Mouse (Mus musculus) erythroblast, adult 5-6 weeks (primary cell): ENCODE results near the gene Gabrr1. TPM values are rescaled to one million over a fixed set of nuclear protein-coding genes. Genes with fewer than 3 reads are reported as not detected.
"Not testable (repeated sequence)": the region's sequence is repeated elsewhere in the genome, so short reads cannot be mapped to it uniquely, and the experiment has no call there.

Experiments used
- ATAC-seq: replicated peaks from 2 replicates; pipeline ENCODE4 v1.8.0; 2016; ENCODE audit warnings: moderate number of reproducible peaks, mild to moderate bottlenecking, moderate TSS enrichment, inconsistent platforms; ENCODE audit not compliant: poor library complexity, low FRiP score, severe bottlenecking
- total RNA-seq, 2 experiments: library from RNA; stranded (forward) in 1 of 2; stranded (reverse) in 1 of 2; fragments of 150-400 nt in 1 of 2; fragments of 200-764, 138-1000 nt in 1 of 2; gene quantifications; 2 replicates each; pipeline versions ENCODE4 v1.2.3 to v1.2.4; 2015 to 2017; ENCODE audit warnings: low replicate concordance in 2 of 2

The Gabrr1 gene
- total RNA-seq (2015; ENCODE audit: low replicate concordance), result not detected in 2 replicates
- not detected in 2 replicates for total RNA-seq (2017; ENCODE audit: low replicate concordance)

DNA sequence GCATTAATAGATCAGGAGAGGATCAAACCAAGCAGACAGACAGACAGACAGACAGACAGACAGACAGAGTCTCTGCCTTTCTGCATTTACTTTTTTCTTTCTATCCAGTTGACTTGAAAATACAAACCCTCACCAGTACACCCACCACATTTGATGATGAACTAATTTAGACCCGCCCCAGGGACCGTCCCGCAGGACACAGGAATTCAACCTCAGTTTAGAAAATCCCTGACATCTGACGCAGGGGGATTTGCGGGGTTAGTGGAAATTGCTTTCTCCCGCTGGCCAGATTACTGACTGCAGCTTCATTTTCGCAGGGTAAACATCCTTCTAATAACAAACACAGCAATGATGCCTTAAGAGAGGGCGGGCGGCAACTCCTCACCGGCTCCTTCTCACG lies at the start of gene Gabrr1:
Gene Gabrr1, plus strand, starts transcription at position 301 of the 400 bp plus-strand sequence.
- no peak for ATAC-seq

DNA sequence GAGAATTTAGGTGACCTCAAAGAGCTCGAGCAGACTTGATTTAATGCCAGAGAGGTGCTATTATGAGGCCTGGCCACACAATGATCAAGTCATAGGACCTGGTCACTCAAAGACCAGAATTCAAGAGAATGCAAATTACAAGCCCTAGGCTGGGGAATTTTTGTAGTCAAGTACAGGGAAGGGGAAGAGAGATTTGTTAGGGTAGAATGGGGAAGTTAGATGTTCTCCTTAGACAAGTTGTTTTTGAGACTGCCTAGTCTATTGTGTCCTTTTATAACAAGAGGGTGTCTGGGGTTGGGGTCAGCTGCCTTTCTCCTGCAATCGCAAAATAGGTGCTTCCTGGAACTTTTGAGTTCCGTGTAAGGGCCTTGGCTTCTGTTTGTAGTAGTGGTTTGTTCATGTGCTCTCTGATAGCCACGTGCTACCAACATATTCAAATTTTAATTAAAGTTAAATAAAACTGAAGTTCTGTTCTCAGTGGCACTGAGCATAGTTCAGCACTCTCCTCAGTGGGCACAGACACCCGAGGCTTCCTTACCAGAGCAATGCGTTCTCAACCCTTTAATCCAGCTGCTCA lies 33.1 kb upstream of the Gabrr1 start:
- no peak for ATAC-seq

DNA sequence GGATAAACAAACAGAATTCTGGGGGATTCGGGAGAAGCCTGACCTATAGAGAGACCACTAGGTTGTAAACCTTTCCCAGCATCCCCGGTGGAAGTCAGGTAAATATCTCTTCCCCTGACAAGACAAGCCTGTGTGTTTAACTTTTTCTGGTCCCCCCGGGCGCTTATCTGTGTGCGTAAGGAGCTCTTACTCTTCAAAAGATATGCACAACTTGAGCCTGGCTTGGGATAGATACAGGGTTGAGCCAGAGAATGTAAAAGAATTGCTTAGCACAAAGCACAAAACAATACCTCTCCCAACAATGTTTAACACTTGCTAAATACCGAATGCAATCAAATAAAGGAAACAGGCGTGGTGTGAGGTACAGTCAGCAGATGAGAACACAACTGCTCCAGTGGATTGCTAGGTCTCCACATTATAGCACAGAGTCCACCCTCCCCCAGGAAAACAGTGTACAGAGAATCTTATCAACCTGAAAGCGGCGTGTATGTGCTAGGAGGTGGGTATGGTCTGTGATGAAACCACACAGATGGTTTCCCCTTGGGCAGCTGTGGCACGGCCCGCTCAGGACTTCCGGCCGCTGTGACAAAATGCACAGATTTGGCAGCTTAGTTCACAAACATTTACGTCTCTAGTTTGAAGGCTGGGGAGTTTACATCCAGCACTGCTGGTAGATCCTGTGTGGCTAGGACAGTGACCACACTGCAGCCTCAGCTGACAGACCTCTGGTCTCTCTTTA lies 22.4 kb upstream of the Gabrr1 start:
- no peak for ATAC-seq

DNA sequence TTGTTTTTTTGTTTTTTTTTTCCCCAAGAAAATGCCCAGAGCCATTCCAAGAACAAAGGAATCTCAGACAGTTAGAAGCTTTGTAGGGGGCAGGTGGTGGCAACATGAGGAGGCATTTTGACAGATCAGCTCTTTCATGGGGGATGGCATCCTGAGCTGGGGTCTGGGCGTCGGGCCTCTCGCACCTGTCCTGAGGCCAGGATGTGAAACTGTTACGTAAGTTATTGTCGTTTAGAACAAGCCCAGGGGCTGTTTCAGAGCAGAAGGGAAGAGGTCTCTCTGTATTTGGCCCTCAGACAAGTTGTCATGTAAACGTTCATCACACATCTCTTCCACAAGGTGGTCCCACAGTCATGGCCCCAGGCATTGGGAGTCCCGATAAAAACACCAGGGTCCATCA lies 21.5 kb upstream of the Gabrr1 start:
- ATAC-seq, result no peak

DNA sequence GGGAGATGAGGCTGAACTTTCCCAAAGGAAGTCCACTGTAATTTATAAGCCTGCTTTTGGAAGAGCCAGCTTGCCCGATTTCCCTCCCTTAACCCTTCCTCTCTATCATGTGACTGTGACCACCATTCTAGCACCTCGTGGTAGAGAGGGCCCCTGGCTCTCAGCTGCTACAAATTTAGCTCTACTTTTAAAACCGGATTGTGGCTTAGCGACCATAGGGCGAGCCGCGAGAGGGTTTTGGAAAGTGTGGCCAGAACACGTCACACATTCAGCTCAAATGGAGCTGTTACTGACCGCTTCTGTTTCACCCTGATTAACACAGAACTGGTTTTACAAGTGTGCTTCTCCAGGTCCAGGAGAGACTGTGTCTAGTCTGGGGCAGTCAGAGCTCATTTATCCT lies 21.0 kb upstream of the Gabrr1 start:
- ATAC-seq, result no peak

DNA sequence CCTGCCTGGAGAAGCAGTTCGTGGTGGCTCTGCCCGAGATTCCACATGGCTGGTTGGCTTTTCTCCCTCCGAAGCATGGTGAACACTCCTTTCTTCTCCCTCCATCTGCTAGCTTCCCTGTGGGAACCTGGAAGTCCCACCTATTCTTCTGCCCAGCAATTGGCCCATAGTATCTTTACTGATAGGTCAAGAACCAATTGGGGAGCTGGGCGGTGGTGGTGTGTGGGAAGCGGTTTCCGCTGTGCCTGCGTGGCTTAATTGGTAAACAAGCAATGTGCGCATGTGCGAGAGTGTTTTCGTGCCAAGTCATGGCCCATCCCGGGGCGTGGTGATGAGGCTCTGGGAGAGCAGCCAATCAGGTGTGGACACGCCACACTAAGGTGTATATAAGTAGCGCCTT lies 19.5 kb upstream of the Gabrr1 start:
- not testable (repeated sequence) for ATAC-seq

DNA sequence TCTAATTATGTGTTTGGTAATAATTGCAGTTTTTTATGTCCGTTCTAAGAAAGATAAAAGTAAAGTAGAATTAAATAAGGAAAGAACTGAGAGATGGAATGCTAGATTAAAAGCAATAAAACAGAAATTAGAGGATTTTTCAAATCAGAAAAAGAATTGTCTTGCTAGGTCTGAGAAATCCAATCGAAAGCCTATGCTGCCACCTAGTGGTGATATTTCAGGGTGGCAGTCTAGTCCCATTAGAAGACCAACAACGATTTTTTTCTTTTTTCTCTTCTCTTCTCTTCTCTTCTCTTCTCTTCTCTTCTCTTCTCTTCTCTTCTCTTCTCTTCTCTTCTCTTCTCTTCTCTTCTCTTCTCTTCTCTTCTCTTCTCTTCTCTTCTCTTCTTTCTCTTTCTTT lies 13.2 kb upstream of the Gabrr1 start:
- not testable (repeated sequence) for ATAC-seq

DNA sequence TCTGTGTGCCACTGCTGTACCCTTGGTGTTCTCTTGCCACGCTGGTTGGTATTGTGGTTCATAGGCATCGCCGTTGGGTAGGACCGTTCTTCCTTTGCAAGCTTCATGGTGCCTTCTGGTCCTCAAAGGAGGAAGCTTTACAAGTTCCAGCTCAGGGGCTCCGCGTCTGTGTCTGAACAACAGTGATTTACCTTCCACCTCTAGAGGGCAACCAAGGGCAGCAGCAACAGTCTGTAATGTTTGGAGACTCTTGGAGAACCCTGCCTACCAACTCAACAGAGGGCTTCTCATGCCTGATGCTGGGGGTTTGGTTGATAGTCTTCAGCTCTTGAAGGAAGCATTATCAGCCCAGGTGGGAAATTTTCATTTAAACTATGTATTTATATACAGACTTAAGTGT lies 7.8 kb upstream of the Gabrr1 start:
- 0 out of 2 replicates have a peak, but pooled peaks have one; percentile 39 for ATAC-seq

DNA sequence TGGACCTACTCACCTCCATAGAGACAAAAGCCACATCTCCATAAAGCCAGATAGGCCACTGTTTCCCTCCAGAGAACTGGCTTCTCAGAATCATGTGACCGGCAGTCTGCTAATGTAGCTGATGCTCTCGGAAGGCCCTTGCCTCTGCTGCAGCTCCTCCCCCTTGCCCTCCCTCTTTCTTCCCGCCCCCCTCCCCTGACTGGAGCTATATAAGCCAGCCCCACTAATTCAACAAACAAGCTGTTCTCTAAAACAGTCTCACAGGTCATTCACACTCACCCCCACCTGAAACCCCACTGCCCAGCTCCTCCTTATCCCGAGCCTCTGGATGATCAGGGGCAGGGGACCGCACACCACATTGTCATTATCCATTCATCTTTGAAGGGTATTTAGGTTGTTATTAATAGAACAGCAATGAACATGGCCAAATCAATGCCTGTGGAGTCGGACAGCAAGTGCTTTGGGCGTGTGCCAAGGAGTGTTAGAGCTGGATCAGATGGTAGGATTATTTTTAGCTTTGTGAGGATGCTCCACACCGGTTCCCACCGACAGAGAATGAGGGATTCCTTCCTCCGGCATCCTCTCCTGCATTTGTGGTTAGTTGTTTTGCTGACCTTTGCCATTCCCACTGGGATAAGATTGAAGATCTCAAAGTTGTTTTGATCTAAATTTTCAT lies 6.8 kb upstream of the Gabrr1 start:
- ATAC-seq, result no peak

DNA sequence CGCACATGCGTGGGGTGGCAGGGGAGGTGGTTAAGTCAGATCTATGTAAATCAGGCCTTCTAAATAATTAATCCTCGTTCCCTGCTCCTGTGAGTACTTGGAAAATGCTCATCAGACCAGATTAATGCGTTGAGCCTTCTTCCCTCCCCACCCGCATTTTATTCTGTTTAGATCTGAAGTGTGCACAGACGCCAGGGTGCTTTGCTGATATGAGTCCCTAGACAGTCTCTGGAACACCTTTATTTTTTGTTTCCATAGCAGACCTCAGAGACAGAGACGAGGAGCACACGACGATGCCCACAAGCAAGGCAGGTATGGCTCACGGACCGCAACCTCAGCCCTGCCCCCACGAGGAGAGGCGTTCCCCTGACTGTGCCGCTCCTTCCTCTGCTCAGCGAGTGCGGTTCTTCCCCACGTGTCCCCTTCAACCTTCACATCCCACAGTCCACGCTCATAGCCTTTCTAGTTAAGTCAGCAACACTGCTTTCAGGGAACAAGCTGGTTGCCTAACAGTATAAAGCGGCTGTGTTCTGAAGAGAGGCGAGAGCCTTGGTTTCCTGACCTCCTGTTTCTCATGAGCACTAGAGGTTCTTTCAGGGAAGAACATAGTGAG lies 14.5 kb downstream of the Gabrr1 start:
- no peak for ATAC-seq

DNA sequence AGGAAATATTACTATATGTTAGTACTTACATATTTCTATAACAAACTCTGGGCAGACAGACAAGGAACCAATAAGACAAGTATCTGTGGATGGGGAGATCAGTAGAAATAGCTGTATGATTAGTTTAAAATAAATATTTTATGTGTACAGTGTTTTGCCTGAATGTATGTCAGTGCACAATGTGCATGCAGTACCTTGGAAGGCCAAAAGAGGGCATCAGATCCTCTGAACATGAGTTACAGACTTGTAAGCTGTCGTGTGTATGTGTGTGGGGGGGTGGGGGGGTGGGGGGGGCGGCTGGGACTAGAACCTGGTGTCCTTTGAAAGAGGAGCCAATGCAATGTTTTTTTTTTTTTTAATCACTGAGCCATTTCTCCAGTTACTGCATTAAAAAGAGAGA lies 15.5 kb downstream of the Gabrr1 start:
- no peak for ATAC-seq

DNA sequence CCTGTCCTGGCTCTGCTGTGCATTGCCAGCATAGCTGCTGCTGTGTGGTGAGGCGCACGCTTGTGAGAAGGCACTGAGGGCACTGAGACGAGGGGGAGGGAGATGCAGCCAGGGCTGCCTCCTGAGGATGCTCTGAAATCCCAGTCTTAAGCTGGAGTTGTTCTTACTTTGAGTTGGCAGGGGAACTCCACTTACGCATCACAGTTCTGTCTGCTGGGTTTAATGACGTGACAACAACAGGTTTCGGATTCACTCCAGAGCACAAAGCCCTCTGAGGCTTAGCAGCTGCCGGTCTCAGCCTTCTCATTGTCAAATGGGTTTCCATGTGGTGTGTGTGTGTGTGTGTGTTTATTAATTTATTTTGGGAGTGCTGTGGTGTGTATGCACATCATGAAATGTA lies 16.8 kb downstream of the Gabrr1 start:
- no peak for ATAC-seq

DNA sequence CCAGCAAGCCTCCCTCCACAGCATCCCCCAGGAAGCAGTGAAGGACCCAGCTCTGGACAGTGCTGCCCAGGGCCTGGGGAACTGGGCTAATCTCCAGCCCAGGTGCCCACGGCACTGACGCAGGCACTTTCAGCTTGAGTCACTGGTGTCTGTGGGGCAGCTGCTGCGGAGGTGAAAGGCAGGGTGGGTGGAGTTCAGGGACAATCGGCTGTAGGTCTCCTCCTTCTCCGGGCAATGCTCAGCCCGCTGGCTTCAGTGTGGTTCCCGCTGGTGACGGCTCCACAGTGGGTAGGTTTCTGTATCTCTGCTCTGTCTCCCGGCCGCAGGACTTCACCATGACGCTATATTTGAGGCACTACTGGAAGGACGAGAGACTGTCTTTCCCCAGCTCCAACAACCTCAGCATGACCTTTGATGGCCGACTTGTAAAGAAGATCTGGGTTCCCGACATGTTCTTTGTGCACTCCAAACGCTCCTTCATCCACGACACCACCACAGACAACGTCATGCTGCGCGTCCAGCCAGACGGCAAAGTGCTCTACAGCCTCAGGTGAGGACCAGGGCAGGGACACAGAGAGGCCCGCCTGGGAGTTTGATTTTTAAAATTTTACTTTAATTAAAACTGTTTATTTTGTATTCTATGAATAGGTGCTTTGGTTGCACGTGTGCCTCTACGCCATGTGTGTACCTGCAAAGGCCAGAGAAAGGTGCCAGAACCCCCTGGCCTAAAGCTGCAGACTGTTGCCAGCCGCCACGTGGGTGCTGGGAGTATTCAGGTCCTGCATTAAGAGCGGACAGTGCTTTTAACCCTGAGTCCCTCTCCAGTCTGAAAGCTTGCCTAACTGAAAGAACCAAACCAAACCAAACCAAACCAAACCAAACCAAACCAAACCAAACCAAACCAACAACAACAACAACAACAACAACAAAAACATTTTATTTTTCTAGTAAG lies 20.0 kb downstream of the Gabrr1 start:
- ATAC-seq, result no peak

DNA sequence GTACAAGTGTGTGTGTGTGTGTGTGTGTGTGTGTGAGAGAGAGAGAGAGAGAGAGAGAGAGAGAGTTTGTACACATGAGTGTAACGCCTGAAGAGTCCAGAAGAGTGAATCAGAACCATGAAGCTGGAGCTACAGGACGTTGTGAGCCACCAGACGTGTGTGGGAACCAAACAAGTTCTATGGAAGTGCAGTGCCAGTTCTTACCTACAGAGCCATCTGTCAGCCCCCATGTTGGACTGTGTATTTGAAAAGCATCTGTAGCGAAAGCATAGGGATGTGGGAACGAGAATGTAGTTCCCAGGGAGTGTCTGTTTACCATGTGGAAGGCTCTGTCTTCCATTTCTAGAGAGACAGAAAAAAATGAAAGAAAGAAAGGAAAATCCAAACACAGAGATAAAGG lies 51.2 kb downstream of the Gabrr1 start:
- no peak for ATAC-seq

DNA sequence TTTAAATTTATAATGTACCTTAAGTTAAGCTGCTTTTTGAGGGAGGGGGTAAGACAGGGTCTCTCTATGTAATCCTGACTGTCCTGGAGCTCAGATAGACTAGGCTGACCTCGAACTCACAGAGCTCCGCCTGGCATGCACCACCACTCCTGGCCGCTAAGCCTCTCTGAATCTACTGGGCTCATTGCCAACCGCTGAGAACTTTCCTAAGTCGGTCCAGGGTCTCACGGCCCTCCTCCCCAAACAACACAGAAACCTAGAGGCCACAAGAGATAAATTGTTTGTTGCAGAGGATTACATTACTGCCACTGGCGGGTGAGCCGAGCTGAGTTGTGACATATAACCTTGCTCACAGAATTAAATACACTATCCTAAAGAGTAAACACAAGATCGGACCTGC lies 55.8 kb downstream of the Gabrr1 start:
- 0 out of 2 replicates have a peak, but pooled peaks have one; percentile 50 for ATAC-seq

DNA sequence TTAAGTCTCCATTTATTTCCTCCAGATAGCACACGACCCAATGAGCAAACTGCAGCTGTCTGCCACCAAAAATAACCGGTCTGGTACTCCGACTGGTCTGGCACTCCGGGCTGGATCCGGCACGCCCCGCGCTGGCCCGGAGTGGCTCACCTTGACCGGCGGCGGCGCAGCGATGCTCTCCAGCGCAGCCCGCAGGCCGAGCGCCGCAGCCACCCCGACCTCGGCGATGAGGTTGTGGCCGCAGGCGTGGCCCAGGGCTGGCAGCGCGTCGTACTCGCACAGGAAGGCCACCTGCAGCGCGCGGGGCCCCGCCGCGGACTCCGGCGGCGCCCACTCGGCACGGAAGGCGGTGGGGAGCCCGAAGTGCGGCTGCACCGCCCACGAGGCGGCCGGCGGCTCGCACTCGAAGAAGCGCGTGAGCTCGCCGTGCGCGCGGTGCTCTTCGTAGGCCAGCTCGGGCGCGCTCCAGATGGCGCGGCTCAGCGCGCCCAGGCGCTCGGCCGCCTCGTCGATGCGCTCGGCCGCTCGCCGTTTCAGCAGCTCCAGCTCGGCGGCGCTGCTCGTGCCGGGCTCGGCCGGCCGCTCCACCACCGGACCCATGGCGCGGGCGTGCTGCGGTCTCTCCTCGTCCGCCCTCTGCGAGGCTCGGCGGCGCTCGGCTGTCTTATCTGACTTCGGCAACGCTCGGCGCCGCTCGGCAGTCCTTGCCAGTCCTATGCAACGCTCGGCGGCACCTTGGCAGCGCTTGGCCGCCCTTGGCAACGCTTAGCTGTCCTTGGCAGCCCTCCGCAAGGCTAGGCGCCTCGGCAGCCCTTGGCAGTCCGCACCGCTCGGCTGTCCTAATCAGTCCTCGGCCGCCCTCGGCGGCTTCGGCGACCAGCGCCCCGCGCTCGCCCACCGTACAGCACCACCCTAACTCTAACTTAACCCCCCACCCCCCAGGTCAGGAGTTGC lies 56.7 kb downstream of the Gabrr1 start:
- ATAC-seq, result peak; percentile 78

DNA sequence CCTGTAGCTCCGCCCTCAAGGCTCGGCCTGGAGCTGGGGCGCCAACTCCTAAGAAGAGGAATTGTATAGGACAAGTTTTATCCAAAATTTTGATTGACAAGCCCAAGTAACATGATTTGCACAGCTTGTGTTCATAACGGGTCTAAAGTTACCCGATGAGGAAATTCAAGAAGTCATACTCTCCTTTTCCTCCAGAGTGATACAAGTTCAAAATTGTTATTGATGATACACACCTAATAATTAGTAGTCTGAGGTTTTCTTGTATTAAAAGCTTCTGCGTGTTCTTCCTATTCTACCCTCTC lies 57.4 kb downstream of the Gabrr1 start, which contains the start of gene Pm20d2:
Gene Pm20d2, minus strand, starts transcription at position 3 of the 302 bp plus-strand sequence.
- no peak for ATAC-seq

DNA sequence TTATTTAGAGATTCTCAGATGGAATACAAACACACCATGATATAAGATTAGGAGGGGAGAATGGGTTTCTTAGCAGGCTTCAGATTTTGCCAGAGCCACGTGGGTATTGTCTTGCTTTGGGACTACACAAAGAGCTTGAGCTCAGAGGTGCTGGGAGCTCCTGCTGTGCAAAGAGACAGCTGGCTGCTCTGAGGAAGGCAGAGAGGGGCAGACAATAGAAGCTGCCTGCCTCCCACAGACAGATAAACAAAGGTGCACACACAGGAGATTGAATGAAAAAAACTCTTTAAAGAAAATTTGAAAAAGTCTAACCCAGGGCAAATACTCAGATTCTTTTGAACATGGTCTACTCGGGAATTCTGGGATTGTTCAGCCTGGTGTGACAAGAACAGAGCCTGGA lies 65.8 kb downstream of the Gabrr1 start:
- ATAC-seq, result no peak
